ENCODE assay signal across 20 mouse cellular contexts in the genomic region with DNA sequence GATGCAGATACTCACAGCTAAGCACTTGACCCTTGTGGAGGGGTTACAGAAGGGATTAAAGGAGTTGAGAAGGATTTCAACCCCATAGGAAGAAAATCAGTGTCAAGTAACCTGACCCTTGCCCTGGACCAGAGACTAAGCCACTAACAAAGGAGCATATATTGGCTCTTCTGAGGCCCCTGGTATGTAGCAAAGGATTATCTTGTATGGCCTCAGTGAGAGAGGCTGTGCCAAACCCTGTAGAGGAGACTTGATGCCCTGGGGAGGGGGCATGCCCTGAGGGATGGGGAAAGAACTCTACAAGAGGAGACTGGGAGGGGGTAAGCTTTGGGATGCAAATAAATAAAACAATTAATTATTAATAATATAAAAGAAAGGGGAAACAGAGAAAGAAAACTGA.
A peak's percentile ranks its signal among the peaks of the same experiment; 100 is the strongest.
DNase-seq lines count a peak whose midpoint lies in the region; ATAC-seq lines count a peak whose summit lies in the region.
"Had no signal": no experiment of that assay in that cellular context is flagged by ENCODE, and none has a peak within 500 bp of the region (broad histone marks: within the 10 kb centered on the region; RNA-seq: fewer than 3 reads in every experiment).

No protein-coding gene starts in this region.

- no peak overlapping the region for H3K4me3 ChIP-seq in hindbrain, embryonic 10.5 days
- no peak overlapping the region for H3K4me3 ChIP-seq in hindbrain, embryonic 13.5 days
- H3K4me3 ChIP-seq: embryonic facial prominence, embryonic 12.5 days; forebrain, embryonic 15.5 days; heart, embryonic 10.5 days; heart, embryonic 15.5 days; hindbrain, embryonic 12.5 days; intestine, embryonic 15.5 days had no signal

- H3K4me2 ChIP-seq in hindbrain, embryonic 13.5 days, result no peak overlapping the region
- H3K4me2 ChIP-seq: embryonic facial prominence, embryonic 12.5 days; forebrain, embryonic 15.5 days; heart, embryonic 15.5 days; hindbrain, embryonic 12.5 days; intestine, embryonic 15.5 days had no signal

- H3K27me3 ChIP-seq in hindbrain, embryonic 10.5 days (ENCODE audit: insufficient read depth, poor library complexity, severe bottlenecking), result no peaks in the 10 kb centered on the region
- no peaks in the 10 kb centered on the region for H3K27me3 ChIP-seq in hindbrain, embryonic 13.5 days
- H3K27me3 ChIP-seq: embryonic facial prominence, embryonic 12.5 days; forebrain, embryonic 15.5 days; heart, embryonic 15.5 days; hindbrain, embryonic 12.5 days; intestine, embryonic 15.5 days had no signal

- H3K9me3 ChIP-seq in hindbrain, embryonic 10.5 days, result no peaks in the 10 kb centered on the region
- no peaks in the 10 kb centered on the region for H3K9me3 ChIP-seq in hindbrain, embryonic 13.5 days
- H3K9me3 ChIP-seq: embryonic facial prominence, embryonic 12.5 days; forebrain, embryonic 15.5 days; heart, embryonic 10.5 days; heart, embryonic 15.5 days; hindbrain, embryonic 12.5 days; intestine, embryonic 15.5 days had no signal

- H3K36me3 ChIP-seq in hindbrain, embryonic 10.5 days, result no peaks in the 10 kb centered on the region
- H3K36me3 ChIP-seq in hindbrain, embryonic 13.5 days, result no peaks in the 10 kb centered on the region
- H3K36me3 ChIP-seq: embryonic facial prominence, embryonic 12.5 days; forebrain, embryonic 15.5 days; heart, embryonic 10.5 days; heart, embryonic 15.5 days; hindbrain, embryonic 12.5 days; intestine, embryonic 15.5 days had no signal

- peak; percentile 2 for DNase-seq in hindbrain, embryonic 10.5 days (ENCODE audit: low spot score)
- peak; percentile 4 for DNase-seq in retina, postnatal 1 day
- no peak for DNase-seq in retina, embryonic 14.5 days (ENCODE audit: low spot score)
- DNase-seq in embryo, embryonic 9.5 days (ENCODE audit: extremely low spot score), result peak; percentile 20
- no peak for DNase-seq in thymus, postnatal 36 days
- no peak for DNase-seq in ovary, postnatal 14 days (ENCODE audit: low spot score)
- DNase-seq: adrenal gland, adult 2 months; adrenal gland, postnatal 36 days; cerebellum, adult 2 months; cerebellum, postnatal 10 days; heart, adult 18-20 months; heart, postnatal 14 days; kidney, adult 18-20 months had no signal

- no peak overlapping the region for H3K9ac ChIP-seq in hindbrain, embryonic 13.5 days
- H3K9ac ChIP-seq: embryonic facial prominence, embryonic 12.5 days; forebrain, embryonic 15.5 days; heart, embryonic 15.5 days; hindbrain, embryonic 12.5 days; intestine, embryonic 15.5 days had no signal

- no peak overlapping the region for H3K27ac ChIP-seq in hindbrain, embryonic 10.5 days
- H3K27ac ChIP-seq in hindbrain, embryonic 13.5 days, result no peak overlapping the region
- H3K27ac ChIP-seq: embryonic facial prominence, embryonic 12.5 days; forebrain, embryonic 15.5 days; heart, embryonic 10.5 days; heart, embryonic 15.5 days; hindbrain, embryonic 12.5 days; intestine, embryonic 15.5 days had no signal

- H3K4me1 ChIP-seq in hindbrain, embryonic 10.5 days (replicated peaks), result no peaks in the 10 kb centered on the region
- no peaks in the 10 kb centered on the region for H3K4me1 ChIP-seq in hindbrain, embryonic 13.5 days (replicated peaks)
- H3K4me1 ChIP-seq: embryonic facial prominence, embryonic 12.5 days; forebrain, embryonic 15.5 days; heart, embryonic 10.5 days; heart, embryonic 15.5 days; hindbrain, embryonic 12.5 days; intestine, embryonic 15.5 days had no signal

- no peak for ATAC-seq in hindbrain, embryonic 13.5 days (ENCODE audit: low FRiP score)
- ATAC-seq: forebrain, embryonic 15.5 days; intestine, embryonic 15.5 days had no signal

Comparison
In these comparisons a context has a peak if more than half of its experiments do, and no peak if none do; other contexts are left out.
1. DNase-seq: peak in hindbrain, embryonic 10.5 days (single experiment), retina, postnatal 1 day (single experiment) and embryo, embryonic 9.5 days (single experiment); none in retina, embryonic 14.5 days (single experiment), thymus, postnatal 36 days (0 of 2) and ovary, postnatal 14 days (single experiment).